Mouse (Mus musculus) forebrain, embryonic 10.5 days (tissue): ENCODE measurements around the gene Pak4. TPM values are rescaled to one million over a fixed set of nuclear protein-coding genes. Genes with fewer than 3 reads are reported as not detected.

Experiments
- DNase-seq: peaks from one replicate; pipeline ENCODE4 v3.0.0-alpha.2; 2017; ENCODE audit warnings: low spot score; ENCODE audit errors: extremely low spot score
- H3K27ac ChIP-seq: fragments of 300-500 bp; sonication (generic); 2 replicates; pipeline ENCODE4 v1.5.1; 2016; ENCODE audit warnings: mild to moderate bottlenecking
- H3K27me3 ChIP-seq: fragments of 300-500 bp; sonication (generic); 2 replicates; pipeline ENCODE4 v1.6.1; 2016; ENCODE audit warnings: mild to moderate bottlenecking; ENCODE audit not compliant: poor library complexity, severe bottlenecking
- H3K36me3 ChIP-seq: fragments of 300-500 bp; sonication (generic); replicated peaks from 2 replicates; pipeline ENCODE4 v1.6.1; 2016; ENCODE audit warnings: mild to moderate bottlenecking, moderate library complexity
- H3K4me1 ChIP-seq: fragments of 300-500 bp; sonication (generic); 2 replicates; pipeline ENCODE4 v1.6.1; 2016
- H3K4me3 ChIP-seq: fragments of 300-500 bp; sonication (generic); 2 replicates; pipeline ENCODE4 v1.5.1; 2016; ENCODE audit warnings: mild to moderate bottlenecking, moderate library complexity
- H3K9me3 ChIP-seq: fragments of 300-500 bp; sonication (generic); 2 replicates; pipeline ENCODE4 v1.6.1; 2016; ENCODE audit warnings: mild to moderate bottlenecking, moderate library complexity
- WGBS: fragments of 180-500 bp; shearing (Covaris S2); methylation state at CpG from one replicate; pipeline ENCODE4 v1.1.7; 2016; 5-methylcytosine and 5-hydroxymethylcytosine counted together
- polyA plus RNA-seq: library from polyadenylated mRNA; unstranded; fragments of >200 nt; fragmentation: Nextera tagmentation; extraction: Ambion mirVana; gene quantifications from 2 replicates; pipeline ENCODE4 v1.2.1, GENCODE M21; 2016

The Pak4 gene
- polyA plus RNA-seq, 1 experiment from 2014 or later, result 66.0 TPM

DNA sequence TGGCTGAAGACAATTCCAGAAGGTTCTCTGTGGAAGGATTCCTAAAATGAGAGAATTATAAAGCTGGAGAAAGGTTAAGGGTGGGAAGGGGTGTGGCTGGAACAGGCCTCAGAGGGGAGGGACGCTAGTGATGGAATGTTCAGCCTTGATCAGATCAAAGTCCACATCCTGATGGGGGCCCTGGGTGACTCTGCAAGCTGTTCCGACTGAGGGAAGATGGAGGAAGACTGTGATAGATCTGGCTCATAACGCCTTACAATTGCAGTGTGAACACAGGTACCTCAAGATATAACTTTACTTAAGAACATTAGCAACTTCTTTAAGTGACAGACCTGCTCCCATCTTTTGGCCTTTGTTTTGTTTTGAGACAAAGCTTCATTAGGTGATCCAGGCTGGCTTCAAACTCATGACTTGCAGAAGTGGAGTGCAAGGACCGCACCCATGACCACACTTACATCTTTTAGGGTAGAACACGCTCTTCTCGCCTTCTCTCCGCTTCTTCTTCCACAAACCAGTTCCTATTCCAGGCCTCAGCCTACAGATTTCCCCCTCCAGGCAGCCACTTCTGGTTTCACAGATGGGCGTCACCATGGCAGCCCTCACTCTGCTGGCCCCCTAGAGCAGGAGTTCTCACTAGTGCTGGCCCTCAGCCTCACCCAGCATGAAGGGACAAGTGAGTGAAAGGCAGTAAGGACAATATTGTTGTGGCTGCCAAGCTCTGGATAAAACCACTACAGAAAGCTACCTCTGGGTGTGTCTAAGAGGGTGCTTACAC is 14.2 kb downstream of the Pak4 start:
- no peak for DNase-seq
- Histone ChIP-seq H3K4me1 (peaks cover 71% of the 10 kb centered on the region), H3K36me3 (peaks cover 18% of the 10 kb centered on the region), H3K27ac (0 out of 2 replicates have a peak overlapping the region, but pooled peaks have one; percentile 15), H3K27me3 (no peaks in the 10 kb centered on the region), H3K9me3 (no peaks in the 10 kb centered on the region), H3K4me3 (no peak overlapping the region)
- WGBS, result 85% methylated on average over 8 of the region's 8 CpGs

DNA sequence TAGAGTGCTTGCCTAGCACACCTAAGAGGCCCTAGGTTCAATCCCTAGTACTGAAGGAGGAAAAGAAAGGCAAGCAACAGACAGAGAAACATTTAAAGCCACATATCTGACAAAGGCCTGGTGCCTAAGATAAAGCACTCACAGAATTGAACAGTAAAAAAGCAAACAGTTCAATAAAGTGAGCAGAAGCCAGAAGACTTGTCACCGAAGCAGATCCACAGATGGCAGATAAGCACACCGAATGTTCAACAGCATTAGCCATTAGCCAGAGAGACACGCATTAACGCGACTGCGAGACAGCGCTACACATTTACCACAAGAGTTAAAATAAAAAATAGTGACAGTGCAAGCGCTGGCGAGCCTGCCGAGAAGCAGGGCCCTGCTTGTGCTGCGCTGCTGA is 15.1 kb downstream of the Pak4 start:
- DNase-seq, result no peak
- H3K4me1 ChIP-seq, result peaks cover 67% of the 10 kb centered on the region
- no peaks in the 10 kb centered on the region for H3K27me3 ChIP-seq
- 91% methylated on average over 11 of the region's 11 CpGs for WGBS
- H3K27ac ChIP-seq, result no peak overlapping the region
- peaks cover 18% of the 10 kb centered on the region for H3K36me3 ChIP-seq
- H3K4me3 ChIP-seq, result no peak overlapping the region
- no peaks in the 10 kb centered on the region for H3K9me3 ChIP-seq

DNA sequence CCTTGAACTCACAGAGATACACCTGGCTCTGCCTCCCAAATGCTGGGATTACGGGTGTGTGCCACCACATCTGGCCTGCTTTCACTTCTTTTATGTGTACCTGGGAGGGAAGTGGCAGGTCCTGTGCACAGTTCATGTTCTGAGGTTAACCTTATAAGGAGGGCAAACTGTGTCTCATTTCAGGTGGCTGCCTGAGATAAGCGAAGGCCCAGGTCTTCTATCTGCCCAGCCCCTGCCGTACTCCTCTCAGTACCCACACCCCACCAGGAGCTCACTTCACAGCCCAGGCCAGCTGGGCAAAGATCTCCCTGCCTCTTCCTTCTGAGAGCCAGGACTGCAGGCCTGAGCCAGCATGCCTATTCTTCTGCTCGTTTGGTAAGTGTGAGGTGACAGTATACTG is 16.3 kb downstream of the Pak4 start:
- no peak overlapping the region for H3K4me3 ChIP-seq
- peaks cover 15% of the 10 kb centered on the region for H3K36me3 ChIP-seq
- no peak overlapping the region for H3K27ac ChIP-seq
- no peaks in the 10 kb centered on the region for H3K27me3 ChIP-seq
- 92% methylated on average over 4 of the region's 4 CpGs for WGBS
- no peak for DNase-seq
- H3K9me3 ChIP-seq, result no peaks in the 10 kb centered on the region
- H3K4me1 ChIP-seq, result peaks cover 66% of the 10 kb centered on the region

DNA sequence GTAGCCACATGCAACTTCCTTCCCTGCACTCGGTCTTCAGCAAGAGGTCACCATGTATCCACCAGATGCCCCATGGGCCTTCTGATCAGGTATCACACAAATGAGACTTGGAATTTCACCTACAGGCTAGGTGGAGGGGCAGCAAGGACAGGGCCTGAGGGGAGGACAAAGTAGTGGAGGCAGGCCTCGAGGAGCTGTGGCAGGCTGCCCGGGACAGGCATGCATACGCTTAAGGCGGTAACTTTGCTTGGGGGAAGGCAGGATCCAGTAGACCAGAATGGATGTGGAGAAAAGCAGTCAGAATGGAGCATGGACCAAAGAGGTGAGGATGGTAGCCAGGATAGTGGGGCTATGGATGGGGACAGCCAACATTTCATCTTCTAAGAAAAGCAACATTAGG is 18.2 kb downstream of the Pak4 start:
- Histone ChIP-seq H3K4me1 (peaks cover 57% of the 10 kb centered on the region), H3K27me3 (no peaks in the 10 kb centered on the region), H3K27ac (no peak overlapping the region), H3K4me3 (no peak overlapping the region), H3K9me3 (no peaks in the 10 kb centered on the region), H3K36me3 (peaks cover 15% of the 10 kb centered on the region)
- no peak for DNase-seq
- 79% methylated on average over 5 of the region's 5 CpGs for WGBS

GRCm38 (mm10) chr7:28578543-28579053 is 19.4 kb downstream of the Pak4 start:
- H3K4me3 ChIP-seq, result no peak overlapping the region
- H3K9me3 ChIP-seq, result no peaks in the 10 kb centered on the region
- H3K27me3 ChIP-seq, result no peaks in the 10 kb centered on the region
- peaks cover 45% of the 10 kb centered on the region for H3K4me1 ChIP-seq
- no peak for DNase-seq
- WGBS, result 83% methylated on average over 5 of the region's 5 CpGs
- no peak overlapping the region; the same call in 1 of the 2 replicates for H3K27ac ChIP-seq
- peaks cover 15% of the 10 kb centered on the region for H3K36me3 ChIP-seq

DNA sequence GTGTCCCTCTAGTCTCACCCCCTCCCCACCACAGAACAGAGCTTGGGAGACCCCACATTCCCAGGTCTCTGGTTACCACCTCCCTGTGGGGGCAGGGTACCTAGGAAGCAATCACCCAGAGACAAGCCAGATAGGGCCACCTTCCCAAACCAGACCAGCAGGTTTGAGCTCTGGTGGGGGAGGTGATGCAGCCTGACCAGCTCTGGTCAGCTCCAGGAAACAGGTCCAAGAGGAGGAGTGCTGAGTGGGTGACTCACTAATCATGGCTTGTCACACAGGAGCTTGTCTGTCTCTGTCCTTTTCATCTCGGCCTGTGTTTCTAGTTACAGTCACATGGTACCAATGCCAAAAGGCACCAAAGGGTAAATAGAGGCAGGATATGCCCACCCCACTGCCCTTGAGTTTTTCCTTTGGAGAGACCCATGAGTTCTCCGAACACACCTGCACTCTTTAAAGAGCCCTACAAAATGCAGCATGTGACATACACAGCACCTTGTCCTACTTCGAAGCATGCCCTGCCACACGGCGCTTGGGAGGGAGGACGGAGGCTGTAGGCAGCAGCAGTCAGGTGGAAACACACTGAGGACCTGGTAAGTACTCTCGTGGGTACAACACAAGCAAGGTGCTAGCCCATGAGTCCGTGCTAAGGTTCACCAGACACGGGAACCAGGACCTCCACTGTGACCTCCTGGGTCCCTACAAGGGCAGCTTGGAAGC is 20.0 kb downstream of the Pak4 start:
- H3K9me3 ChIP-seq, result no peaks in the 10 kb centered on the region
- H3K4me1 ChIP-seq, result peaks cover 40% of the 10 kb centered on the region
- no peak for DNase-seq
- H3K4me3 ChIP-seq, result no peak overlapping the region
- no peaks in the 10 kb centered on the region for H3K27me3 ChIP-seq
- H3K36me3 ChIP-seq, result peaks cover 14% of the 10 kb centered on the region
- 85% methylated on average over 9 of the region's 9 CpGs for WGBS
- peak overlapping the region; percentile 56; the same call in 1 of the 2 replicates for H3K27ac ChIP-seq

DNA sequence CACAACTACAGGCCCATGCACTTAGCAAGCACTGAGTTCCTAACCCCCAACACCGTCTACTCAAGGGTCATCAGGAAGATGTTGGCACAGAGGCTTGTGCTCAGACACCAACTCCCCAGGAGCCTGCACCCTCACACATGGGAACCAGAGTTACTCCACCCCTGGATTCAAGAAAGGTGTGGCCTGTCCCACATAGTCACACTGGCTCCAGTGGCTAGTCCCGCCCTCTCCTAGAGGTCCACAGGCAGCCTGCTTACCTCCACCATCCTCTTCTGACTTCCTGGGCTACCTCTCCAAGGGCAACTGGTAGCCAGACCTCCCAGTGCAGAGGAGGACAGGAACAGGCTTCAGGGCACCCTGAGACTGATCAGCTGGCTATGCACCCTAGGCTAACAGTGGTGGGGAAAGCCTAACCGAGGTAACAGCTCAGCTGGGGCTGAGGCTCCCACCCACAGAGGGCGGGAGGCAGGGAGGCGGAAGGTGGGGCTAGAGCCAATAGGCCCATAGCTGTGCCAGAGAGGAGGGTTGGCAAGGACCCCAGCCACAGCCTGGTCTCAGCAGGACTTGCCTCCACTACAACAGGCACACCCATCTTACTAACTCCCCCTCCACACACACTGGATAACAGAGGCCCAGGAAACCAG is 21.6 kb downstream of the Pak4 start:
- 84% methylated on average over 5 of the region's 5 CpGs for WGBS
- Histone ChIP-seq H3K4me3 (no peak overlapping the region), H3K27ac (peak overlapping the region; percentile 56), H3K27me3 (no peaks in the 10 kb centered on the region), H3K36me3 (peaks cover 14% of the 10 kb centered on the region), H3K9me3 (no peaks in the 10 kb centered on the region), H3K4me1 (peaks cover 46% of the 10 kb centered on the region)
- DNase-seq, result no peak

DNA sequence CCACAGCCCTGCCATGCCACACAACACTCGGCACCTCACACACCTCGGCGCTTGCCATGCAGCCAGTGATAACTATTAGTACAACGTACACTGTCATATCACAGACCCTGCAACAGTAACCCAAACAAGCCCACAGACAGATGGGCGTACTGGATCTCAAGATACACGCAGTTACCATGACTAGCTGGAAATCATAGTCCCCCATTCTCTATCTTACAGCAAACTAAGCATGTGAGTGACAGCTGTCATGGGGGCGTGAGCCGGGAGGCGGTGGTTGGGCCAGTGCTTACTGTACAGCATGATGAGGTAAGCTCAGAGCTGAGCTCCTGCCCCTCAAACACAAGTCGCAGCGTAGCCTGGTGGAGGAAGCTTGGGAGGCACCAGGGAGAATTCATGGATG is 22.4 kb downstream of the Pak4 start:
- DNase-seq, result no peak
- Histone ChIP-seq H3K4me1 (peaks cover 54% of the 10 kb centered on the region), H3K4me3 (no peak overlapping the region), H3K27me3 (no peaks in the 10 kb centered on the region), H3K36me3 (peaks cover 10% of the 10 kb centered on the region), H3K9me3 (no peaks in the 10 kb centered on the region), H3K27ac (no peak overlapping the region)
- 94% methylated on average over 11 of the region's 11 CpGs for WGBS

GRCm38 (mm10) chr7:28573236-28573635 is 24.7 kb downstream of the Pak4 start:
- no peak for DNase-seq
- WGBS, result 91% methylated on average over 3 of the region's 3 CpGs
- H3K27me3 ChIP-seq, result no peaks in the 10 kb centered on the region
- H3K36me3 ChIP-seq, result peaks cover 25% of the 10 kb centered on the region
- H3K27ac ChIP-seq, result no peak overlapping the region
- no peak overlapping the region for H3K4me3 ChIP-seq
- H3K9me3 ChIP-seq, result no peaks in the 10 kb centered on the region
- H3K4me1 ChIP-seq, result peaks cover 38% of the 10 kb centered on the region

- no peak overlapping the region for H3K4me3 ChIP-seq
- H3K4me1 ChIP-seq, result peaks cover 33% of the 10 kb centered on the region
- WGBS, result 92% methylated on average over 5 of the region's 5 CpGs
- no peak overlapping the region for H3K27ac ChIP-seq
- DNase-seq, result no peak
- no peaks in the 10 kb centered on the region for H3K9me3 ChIP-seq
- no peaks in the 10 kb centered on the region for H3K27me3 ChIP-seq
- peaks cover 30% of the 10 kb centered on the region for H3K36me3 ChIP-seq
Observed at GRCm38 (mm10) chr7:28572689-28573088, 25.3 kb downstream of the Pak4 start.

GRCm38 (mm10) chr7:28570982-28571682 is 26.9 kb downstream of the Pak4 start:
- 58% methylated on average over 5 of the region's 5 CpGs for WGBS
- peaks cover 46% of the 10 kb centered on the region for H3K36me3 ChIP-seq
- no peaks in the 10 kb centered on the region for H3K27me3 ChIP-seq
- H3K27ac ChIP-seq, result peak overlapping the region; percentile 56; the same call in 1 of the 2 replicates
- no peaks in the 10 kb centered on the region for H3K9me3 ChIP-seq
- H3K4me3 ChIP-seq, result no peak overlapping the region
- DNase-seq, result no peak
- peaks cover 18% of the 10 kb centered on the region; the same call in 1 of the 2 replicates for H3K4me1 ChIP-seq

DNA sequence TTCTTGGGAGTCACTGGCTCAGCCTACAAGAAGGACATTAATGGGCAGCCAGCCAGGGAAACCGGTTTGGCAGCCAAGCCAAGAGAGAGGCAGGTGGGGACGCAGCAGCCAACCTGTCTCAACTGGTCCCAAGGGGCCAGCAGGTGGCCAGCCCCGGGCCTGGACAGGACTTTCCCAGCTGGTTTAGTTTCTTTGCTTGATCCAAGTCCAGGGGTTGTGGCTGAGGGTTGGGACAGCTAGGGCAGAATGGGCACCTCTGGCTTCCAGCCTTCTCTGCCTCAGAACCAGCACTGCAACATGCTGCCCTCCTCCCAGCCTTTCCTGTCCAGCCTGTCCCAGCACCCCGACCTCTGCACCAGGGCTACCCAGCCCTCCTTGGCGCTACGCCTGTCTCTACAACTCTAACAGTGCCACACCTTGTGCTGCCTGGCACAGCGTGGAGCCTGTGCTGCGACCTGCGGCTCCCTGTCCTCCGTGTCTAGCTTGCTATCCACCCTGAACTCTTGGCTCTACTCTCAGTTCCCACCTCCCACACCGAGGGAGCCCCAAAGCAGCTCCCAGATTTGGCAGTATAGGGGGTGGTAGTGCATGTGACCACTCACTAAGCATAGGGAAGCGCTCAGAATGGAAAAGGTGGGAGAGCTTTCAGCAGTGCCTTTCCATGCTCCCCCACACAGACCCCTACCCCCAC is 27.5 kb downstream of the Pak4 start:
- peaks cover 53% of the 10 kb centered on the region for H3K36me3 ChIP-seq
- peak overlapping the region; percentile 56 for H3K27ac ChIP-seq
- H3K4me3 ChIP-seq, result no peak overlapping the region
- H3K27me3 ChIP-seq, result no peaks in the 10 kb centered on the region
- no peak for DNase-seq
- 74% methylated on average over 12 of the region's 12 CpGs for WGBS
- H3K9me3 ChIP-seq, result no peaks in the 10 kb centered on the region
- peaks cover 14% of the 10 kb centered on the region; the same call in 1 of the 2 replicates for H3K4me1 ChIP-seq
